Mouse (Mus musculus) left cerebral cortex, adult 8-10 months (tissue): ENCODE results near the gene Apobr. TPM values are rescaled to one million over a fixed set of nuclear protein-coding genes. Genes with fewer than 3 reads are reported as not detected.

Experiments
- DNase-seq, 2 experiments: peaks; one replicate each; pipeline ENCODE4 v3.0.0; 2022; ENCODE audit warnings: low spot score in 2 of 2
- total RNA-seq, 4 experiments: library from RNA; stranded (reverse); gene quantifications; 2 replicates each; pipeline ENCODE4 v1.2.4; 2022

Gene Apobr
- total RNA-seq, 4 experiments from 2014 or later = 0.63 to 1.4 (median 1.0) TPM

DNA sequence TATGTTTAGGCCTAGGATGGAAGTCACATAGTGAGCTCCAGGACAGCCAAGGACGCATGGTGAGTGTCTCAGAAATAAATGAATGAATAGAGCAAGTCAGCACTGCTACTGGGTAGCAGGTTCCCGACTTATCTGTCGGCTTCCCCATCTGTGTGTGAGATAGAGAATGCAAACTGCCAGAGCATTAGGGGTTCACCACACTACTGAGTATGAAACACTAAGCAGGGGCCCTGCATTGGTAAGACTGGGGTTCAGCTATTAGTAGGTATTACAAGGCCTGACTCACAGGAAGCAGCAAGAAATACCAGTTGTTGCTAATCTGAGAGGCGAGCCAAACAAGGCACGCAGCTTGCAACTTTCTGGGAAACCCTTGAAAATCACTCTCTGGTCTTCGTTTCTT lies 14.2 kb downstream of the Apobr start:
- no peak for DNase-seq

GRCm38 (mm10) chr7:126601896-126602295 lies 17.2 kb downstream of the Apobr start:
- no peak for DNase-seq

DNA sequence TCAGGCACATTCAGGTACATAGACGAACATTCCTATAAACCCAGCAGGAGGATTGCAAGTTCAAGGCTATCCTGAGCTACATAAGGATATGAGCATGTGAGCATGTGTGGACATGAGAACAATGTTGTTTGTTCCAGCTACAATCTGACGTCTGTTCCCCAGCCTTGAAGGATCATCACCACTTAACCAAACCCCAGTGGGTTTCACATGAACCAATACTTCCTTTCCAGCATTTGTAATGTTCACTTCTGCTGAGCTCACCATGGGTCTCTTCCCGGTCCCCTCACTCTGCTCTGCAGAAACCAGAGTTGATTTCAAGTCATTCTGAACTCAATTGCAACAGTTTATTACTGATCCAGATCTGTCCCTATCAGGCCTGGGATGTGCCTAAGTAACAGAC lies 17.9 kb downstream of the Apobr start:
- no peak for DNase-seq

DNA sequence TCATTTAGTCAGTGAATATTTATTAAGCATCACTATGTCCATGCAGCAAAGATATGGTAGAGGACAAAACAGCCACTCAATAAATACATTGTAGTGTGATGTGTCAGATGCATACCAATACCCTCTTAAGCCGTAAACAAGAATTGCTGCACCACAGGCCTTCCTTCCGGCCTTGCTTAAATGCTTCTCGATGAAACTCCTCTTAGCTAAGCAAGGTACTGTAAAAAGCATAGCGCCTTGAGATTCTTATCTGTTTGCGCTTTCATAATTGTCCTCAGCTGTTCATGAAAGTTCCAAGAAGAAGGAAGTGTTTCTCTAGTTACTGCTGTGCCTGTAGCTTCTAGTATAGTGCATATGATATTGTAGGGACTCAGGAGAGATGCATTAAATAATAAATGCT lies 21.9 kb downstream of the Apobr start:
- DNase-seq = no peak

- no peak for DNase-seq
Observed at GRCm38 (mm10) chr7:126607064-126607463, 22.3 kb downstream of the Apobr start.

GRCm38 (mm10) chr7:126607796-126608195 lies 23.1 kb downstream of the Apobr start:
- DNase-seq = no peak

- no peak for DNase-seq
Observed at GRCm38 (mm10) chr7:126612736-126613135, 28.0 kb downstream of the Apobr start.

DNA sequence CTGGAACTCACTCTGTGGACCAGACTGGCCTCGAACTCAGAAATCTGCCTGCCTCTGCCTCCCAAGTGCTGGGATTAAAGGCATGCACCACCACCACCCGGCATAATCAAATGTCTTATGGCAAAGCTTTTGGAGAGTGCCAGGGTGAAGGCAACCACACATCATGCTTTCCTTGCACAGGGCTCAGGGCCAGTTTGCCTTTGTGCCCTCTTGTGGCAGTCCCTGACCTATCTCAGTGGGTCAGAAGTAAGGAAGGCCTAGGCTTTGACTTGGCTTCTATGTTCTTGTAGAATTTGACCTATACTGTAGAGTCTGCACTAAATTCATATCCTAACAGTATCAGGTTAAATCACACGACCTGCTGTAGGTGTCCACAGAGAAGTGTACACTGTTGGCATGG lies 32.0 kb downstream of the Apobr start:
- DNase-seq = no peak

- DNase-seq = no peak
Observed at GRCm38 (mm10) chr7:126619559-126620275, 35.0 kb downstream of the Apobr start.

DNA sequence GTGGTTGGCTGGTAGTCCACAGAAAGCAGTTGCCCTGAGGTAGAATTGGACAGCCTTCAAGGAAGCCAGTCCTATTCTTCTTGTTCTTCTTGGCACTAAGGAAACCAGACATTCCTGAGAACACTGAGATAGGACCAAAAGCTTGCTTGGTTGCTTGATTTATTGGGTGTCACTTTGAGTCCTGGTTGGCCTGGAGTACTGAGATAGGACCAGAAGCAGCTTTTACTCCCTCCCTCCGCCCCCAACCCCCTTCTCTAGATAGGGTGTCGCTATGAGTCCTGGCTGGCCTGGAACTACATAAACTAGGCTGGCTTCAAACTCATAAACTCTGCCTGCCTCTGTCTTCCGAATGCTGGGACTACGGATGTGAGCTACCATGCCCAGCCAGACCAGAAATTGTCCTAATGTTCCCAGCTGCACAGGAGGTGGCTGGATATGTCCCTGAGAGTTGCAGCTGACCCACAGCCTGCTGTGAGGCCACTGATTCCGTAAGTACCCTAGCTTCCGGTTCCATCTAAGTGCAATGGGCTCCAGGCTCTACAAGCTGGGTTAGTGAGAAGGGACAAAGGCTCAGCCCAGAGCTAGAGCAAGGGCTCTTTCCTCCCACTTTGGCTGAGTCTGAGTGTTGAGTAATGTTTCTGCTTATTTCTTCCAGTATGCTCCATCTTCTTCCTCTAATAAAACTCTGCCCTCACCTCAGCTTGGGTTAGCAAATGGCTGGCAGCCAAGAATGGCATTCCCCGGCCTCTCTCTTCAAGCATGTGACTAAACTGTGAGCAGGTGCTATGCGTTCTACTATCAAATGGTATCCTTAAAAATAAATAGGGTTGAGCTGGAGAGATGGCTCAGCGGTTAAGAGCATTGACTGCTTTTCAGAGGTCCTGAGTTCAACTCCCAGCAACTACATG lies 37.0 kb downstream of the Apobr start:
- DNase-seq = no peak

- DNase-seq = no peak
Observed at GRCm38 (mm10) chr7:126623381-126623780, 38.6 kb downstream of the Apobr start.

DNA sequence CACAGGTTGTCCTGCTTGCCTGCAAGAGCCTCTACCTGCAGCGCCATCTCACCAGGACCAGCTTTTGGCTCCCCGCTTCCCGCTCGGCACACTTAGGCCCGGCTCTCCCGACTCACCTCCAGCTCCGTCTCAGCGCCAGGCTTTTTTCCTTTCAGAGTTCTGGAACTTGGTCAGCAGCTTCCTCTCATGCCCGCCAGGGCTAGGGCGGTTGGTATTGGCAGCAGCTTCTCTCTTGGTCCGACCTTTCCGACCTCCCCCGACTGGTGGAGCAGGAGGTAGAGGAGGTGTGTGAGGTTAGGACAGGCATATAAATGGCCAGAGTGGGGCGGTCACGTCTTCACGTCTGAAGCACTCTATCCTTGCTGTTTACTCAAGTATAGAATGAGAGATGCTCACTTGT lies 40.0 kb downstream of the Apobr start:
- DNase-seq = no peak

DNA sequence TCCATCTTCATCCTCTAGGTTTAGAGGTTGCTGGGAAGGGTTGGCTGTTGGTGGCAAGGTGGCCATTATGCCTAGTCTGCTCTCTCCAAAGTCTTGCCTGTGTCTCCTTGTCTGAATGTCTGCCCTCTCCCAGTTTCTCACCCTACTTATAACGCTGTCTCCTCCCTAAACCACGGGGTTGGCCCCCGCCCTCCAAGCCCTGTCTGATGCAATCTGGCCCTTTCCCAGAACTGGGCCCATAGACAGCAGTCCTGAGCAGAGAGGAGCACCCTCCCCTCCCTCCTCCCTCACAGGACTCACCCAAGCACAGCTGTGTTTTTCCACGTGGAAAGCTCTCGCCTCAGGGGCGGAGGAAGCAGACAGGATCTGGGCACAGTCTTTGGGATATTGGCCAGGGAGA lies 40.6 kb downstream of the Apobr start:
- DNase-seq = peak in 1 of 2 experiments; percentile 43

GRCm38 (mm10) chr7:126625807-126626600 lies 41.3 kb downstream of the Apobr start:
- DNase-seq = no peak

- DNase-seq = no peak
Observed at GRCm38 (mm10) chr7:126628111-126628510, 43.4 kb downstream of the Apobr start.

DNA sequence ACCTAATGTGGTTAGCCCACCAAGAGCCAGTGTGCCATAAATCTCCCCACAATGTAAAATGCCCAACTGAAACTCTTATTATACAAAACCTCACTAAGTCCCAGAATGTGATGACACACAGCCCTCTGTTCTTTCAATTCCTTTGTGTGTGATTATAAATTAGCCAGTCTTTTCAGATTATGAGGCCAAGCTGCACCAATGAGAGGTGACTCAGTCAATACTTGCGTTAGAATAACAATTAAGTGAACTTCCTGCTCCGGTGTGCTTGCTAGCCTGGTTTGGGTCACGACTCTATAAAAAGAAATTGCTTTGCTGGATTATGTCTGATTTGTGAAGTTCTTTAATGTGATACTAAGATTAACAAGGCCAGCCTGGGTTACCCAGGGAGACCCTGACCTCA lies 45.2 kb downstream of the Apobr start:
- no peak for DNase-seq

- no peak for DNase-seq
Observed at GRCm38 (mm10) chr7:126630824-126631518, 46.2 kb downstream of the Apobr start, which contains the start of gene Nupr1. TSS of gene Nupr1 (minus strand) at chr7:126630861.

- no peak for DNase-seq
Observed at GRCm38 (mm10) chr7:126632478-126632877, 47.7 kb downstream of the Apobr start.

DNA sequence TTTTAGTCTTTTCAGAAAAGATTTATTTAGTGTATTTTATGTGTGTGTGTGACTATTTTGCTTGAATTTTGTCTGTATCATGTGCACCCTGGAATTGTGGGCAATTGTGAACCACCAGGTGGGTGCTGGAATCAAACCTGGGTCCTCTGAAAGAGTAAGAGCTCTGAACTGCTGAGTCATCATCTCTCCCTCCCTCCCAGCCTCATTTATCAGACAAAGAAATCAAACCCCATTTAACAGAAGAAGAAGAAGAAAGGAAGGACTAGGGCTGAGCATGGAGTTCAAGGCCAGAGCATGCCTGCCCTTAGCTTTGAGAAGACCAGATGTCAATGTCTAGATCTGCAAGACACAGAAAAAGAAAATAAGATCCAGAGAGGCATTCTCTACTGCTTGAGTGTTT lies 50.6 kb downstream of the Apobr start:
- no peak for DNase-seq

DNA sequence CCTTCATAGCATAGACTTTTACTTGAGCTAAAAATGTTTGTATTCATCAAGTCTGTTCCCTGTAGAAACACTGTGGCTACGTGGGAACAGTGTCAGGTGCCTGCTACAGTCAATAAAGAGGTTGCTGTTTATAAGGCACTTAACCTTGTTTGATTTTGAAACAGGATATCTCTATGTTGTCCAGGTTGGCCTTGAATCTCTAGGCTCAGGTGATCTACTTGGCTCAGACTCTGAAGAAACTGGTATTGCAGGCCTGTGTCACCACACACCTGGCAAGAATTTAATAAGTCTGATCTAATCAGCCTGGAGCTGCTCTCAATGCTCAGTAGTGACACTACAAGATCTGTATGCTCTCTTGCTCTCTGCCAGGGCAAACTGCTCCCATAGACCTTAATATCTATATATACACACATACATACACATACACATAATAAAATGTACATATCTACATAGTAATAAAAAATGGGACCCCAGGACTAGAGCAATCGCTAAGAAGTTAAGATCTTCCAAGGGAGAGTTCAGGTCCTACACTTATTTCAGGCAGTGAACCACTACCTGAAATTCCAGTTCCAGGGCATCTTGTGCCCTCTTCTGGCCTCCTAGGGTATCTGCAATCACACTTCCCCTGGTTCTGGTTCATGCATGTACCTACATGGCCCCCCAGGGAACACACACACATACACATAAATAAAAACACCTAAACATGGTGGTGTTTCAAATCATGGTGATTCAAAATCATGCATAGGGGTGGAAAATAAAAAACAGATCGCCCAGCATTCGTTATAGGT lies 52.2 kb downstream of the Apobr start:
- no peak for DNase-seq
